Mouse (Mus musculus): ENCODE measurements around the gene Grk1.
A peak's percentile ranks its signal among the peaks of the same experiment; 100 is the strongest.

The Grk1 gene

DNA sequence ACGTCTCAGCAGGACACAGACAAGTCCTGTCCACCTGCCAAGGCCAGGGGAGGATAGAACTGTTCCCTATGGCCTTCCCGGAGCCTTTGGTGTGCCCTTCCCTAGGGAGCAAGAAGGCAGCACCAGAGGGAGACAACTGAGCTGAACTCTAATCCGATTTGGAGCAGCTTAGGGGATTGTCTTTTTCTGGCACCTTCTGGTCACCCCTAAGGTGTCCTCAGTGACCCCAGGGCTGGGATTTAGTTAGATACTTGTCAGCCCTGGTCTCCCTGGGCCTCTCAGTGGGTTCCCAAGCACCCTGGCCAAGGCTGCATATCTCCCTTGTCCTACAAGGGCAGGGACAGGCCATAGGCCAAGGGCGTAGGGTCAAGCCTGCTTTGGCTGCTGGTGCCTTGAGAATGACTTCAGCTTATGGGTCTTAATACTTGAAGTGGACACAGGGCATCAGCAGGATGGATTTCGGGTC lies at the start of gene Grk1:
TSS of gene Grk1 (plus strand) at position 416 of the 466 bp plus-strand sequence.
- no peak for DNase-seq (ENCODE audit: low read depth in 2 of 2, low spot score in 2 of 2)

DNA sequence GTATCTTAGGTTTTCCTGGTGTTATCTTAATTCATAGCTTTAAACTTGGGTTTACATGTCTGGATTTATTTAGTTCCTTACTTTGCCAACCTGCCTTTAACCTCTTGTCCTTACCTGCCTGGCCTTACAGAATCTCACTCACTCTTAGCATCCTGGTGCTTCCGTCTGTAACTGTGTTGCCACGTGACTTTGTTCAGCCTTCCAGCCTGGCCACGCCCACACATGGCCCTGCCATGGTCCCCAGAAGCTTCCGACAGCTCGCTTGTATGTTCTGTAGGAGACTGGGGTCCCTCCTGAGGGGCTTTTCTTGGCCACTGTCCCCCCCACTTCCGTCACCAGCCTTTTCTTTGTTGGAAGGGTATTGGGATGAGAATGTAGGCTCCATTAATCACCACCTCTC lies 48.7 kb upstream of the Grk1 start:
- DNase-seq (ENCODE audit: low read depth in 2 of 2, low spot score in 2 of 2), result no peak

DNA sequence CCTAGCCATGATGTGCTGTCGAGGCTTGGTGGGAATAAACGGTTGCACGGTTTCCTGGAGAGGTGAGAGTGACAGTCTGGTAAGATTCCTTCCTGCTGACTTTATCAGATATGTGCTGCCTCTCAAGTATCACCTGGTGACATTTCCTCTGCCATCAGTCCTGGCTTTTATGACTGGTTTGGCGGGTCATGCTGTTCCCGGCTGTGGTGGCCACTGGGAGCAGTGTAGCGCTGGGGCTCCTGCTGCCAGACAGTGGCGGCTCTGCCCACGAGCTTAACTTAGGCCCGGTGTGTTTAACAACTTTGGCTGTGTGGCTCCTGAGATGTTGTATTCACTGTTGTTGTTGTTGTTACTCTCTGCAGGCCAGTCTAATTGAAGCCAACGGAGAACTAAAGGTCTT lies 48.2 kb upstream of the Grk1 start:
- no peak for DNase-seq (ENCODE audit: low read depth in 2 of 2, low spot score in 2 of 2)

DNA sequence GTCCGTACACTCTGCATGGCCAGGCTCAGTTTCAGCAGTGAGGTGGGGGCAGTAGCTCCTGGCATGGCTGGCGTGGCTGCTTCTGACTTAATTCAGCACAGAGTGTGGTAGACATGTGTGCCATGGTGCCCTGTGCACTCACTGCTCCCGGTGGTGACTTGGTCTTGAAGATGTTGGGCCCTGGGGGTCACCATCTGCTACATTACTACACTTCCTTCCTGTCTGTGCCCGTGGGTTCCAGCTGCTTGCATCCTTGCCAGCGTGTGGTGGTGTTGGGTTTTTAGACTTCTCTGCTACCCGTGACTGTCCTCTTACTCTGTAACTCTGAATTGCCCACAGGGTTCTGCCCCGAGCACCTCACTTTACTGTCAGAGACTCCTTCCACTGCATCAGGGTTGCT lies 44.7 kb upstream of the Grk1 start:
- DNase-seq (ENCODE audit: low read depth in 2 of 2, low spot score in 2 of 2), result no peak

DNA sequence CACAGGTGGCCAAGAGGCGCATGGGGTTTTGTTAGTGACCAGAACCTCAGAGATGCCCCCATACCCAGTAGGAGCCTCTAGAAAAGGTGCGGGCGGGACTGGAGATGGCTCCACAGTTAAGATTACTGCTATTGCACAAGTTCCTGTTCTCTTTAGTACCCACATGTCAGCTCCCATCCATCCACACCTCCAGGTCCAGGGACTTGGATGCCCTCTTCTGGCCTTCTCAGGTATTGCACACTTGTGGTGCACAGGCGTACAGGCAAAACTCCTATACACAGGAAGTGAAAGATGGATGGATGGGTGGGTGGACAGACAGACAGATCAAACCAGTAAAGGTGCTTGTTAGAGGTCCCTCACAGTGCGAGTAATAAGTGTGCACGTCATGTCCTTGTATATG lies 43.0 kb upstream of the Grk1 start:
- no peak for DNase-seq (ENCODE audit: low read depth in 2 of 2, low spot score in 2 of 2)

DNA sequence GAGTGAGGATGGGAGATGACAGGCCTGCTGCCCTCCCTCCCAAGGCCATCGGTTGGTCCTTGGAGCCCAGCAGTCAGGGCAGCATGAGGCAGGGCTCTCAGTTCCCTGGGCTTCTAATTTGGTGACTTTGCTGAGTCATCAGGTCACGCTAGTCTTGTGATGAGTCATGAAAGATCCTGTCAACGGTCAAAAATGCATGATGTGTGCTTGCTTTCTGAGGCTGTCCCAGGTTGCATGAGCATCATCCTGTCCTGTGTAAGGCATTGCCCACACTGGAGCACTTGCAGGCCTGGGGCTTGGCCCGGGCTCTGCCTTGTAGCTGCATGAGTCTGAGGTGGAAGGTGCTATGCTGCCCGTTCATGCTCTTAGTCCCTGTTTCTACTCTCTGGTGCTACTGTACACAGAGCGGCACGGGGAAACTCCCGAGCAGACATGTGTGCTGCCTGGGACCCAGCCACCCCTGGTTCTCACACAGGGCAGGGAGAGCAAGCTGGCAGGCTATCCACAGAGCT lies 31.7 kb upstream of the Grk1 start:
- no peak for DNase-seq (ENCODE audit: low read depth in 2 of 2, low spot score in 2 of 2)

DNA sequence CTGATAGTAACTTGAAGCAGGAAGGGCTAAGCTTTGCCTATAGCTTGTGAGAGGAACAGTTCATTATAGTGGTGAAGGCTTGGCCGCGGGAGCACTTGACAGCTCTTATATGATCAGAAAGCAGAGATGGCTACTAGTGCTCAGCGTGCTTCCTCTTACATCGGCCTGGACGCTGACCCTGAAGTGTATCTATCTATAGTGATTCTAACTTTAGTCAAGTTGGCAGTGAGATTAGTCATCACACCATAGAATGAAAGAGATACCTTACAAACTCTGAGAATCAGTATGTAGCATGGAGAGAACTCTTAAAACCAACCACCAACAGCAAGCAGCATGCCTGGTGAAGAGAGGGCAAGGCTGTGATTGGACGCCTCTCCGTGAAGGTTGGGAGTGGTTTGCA lies 23.3 kb upstream of the Grk1 start:
- no peak for DNase-seq (ENCODE audit: low read depth in 2 of 2, low spot score in 2 of 2)

DNA sequence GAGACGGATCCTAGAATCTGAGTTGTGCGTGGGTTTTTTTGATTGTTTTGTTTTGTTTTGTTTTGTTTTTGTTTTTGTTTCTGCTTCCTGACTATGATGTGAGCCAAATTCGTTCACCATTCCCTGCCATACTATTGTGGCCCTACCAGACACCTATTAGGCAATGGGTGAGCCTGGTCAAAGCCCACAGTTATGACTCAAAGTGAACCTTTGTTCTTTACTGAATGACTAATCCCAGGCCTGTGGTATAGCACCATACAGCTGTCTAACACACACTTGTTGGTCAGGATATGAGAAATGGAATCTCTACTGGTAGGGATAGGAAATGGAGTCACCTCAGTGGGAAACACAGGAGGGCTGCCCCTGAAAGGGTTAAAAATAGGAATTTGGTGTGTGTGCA lies 22.3 kb upstream of the Grk1 start:
- DNase-seq (ENCODE audit: low read depth in 2 of 2, low spot score in 2 of 2), result no peak

DNA sequence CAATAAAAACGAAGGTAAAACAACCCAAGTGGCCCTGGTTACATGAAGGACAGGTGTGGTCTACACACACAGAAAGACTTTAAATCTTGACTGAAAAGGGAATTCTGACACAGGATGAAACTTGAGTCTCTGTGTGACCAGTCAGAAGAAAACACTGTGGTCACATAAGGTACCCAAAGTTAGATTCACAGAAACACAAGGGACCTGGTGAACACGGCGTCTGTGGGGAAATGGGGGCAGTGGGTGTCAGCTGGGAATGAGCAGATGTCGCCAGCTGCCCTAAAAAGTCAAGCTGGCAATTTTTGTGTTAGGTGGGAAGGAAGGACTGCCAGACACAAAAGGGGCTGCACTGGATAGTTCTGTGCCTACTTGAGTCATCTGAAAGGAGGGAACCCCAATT lies 21.9 kb upstream of the Grk1 start:
- DNase-seq (ENCODE audit: low read depth in 2 of 2, low spot score in 2 of 2), result no peak

DNA sequence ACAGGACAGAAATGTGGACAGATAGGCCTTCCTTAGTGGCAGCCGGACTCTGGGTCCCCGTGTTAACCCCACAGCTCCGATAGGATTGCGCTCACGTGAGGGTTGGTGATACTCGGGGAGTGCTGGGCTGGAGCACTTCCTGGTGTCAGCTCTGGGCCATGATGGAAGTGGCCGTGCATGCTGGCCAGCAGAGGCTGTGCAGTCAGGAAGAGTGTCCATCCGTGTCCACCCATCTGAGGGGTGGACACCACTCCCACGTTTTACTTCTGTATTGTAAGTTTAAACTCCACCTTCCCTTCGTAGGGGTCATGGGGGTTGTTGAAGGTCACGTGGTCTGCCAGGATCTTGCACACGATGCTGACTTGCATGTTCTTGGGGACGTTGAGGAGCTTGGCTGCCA lies 18.5 kb upstream of the Grk1 start:
- DNase-seq (ENCODE audit: low read depth in 2 of 2, low spot score in 2 of 2), result no peak

DNA sequence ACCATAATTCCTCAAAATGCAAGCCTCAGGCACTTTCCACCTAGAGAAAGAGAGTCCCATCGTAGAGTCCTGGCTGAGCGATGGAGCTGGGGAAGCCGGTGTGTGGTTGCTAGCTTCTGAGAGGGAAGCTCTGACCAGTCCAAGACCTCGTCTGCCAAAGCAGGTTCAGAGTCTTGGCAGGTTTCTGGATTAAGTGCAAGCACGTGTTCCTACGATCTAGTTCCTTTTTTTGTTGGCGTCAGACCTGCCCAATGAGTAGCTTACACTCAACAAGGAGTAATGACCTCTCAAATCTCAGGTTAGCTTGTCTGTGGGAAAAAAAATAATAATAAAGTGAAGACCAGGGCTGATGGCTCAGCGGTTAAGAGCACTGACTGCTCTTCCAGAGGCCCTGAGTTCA lies 17.2 kb upstream of the Grk1 start:
- DNase-seq (ENCODE audit: low read depth in 2 of 2, low spot score in 2 of 2), result no peak

DNA sequence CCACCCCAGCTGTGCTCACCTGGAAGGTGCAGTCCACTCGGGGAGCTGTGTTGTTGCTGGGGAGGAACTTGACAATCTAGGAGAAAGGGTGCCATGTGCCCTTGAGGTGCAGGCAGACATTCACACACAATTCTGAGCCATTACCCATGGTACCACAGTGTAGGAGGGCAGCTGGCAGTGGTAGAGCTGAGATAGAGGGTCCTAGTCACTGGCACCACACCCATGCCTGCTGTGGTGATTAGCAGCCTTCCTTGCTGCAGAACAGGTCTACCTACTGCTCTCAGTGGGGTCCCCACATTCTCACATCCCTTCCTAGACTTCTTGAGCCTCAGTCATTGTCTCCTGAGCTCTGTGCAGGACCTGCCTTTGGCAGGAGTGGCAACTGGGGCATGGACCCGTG lies 16.1 kb upstream of the Grk1 start:
- DNase-seq (ENCODE audit: low read depth in 2 of 2, low spot score in 2 of 2), result no peak

DNA sequence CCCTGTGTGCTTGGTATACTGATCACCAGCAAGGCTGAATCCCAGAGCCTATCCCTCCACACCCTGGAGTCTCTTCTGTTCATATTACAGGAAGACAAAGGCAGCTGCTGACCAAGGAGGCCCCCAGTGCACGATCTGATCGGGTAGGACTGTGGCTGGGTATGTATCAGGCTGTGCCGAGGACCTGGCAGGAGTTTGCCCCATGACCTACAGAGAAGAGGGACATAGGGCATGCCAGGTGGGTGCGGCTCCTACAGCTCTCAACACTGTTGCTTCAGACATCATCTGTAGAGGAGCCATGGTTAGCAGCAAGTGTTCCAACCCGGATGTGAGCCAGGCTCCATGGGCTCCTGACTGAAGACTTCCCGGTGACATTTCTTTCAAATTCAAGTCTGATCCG lies 11.0 kb upstream of the Grk1 start:
- no peak for DNase-seq (ENCODE audit: low read depth in 2 of 2, low spot score in 2 of 2)

DNA sequence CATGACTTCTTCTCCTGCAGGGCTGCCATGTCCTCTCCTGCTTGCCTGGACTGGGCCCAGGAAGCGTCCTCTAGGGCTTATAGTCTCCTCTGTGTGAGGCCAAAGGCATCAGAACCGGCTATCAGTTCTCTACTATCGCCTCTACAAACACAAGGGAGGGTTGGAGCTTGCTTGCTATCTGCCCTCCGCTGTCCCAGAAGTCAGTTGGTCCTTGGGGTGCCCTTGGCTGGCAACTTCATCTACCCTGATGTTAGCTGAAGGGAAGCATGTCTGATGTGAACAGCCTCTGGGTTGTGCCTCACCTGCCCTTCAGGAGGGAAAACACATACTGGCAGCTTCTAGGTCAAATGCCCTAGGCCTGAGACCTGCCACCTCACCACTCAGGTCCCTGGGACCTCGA lies 8.2 kb upstream of the Grk1 start, which contains the start of gene Atp4b:
TSS of gene Atp4b (minus strand) at position 101 of the 400 bp plus-strand sequence.
- no peak for DNase-seq (ENCODE audit: low read depth in 2 of 2, low spot score in 2 of 2)

DNA sequence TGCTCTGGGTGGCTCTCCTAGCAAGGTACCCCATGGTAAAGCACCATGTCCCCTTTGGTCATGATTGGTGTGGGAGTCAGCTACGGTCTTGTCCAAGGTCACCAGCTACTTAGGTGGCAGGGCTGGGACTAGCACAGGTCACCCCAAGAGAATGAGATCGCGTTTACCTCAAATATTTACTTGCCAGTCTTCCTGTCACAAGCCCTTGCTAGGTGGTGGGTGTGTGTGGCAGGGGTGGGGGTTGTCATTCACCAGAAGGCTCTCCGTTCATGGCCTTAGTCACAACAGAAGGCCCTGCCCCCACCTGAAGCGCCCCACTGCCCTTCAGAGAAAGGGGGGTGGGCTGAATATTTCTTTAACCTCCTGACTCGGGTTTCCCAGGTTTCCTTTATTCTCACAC lies 1.4 kb upstream of the Grk1 start:
- DNase-seq (ENCODE audit: low read depth in 2 of 2, low spot score in 2 of 2), result no peak

DNA sequence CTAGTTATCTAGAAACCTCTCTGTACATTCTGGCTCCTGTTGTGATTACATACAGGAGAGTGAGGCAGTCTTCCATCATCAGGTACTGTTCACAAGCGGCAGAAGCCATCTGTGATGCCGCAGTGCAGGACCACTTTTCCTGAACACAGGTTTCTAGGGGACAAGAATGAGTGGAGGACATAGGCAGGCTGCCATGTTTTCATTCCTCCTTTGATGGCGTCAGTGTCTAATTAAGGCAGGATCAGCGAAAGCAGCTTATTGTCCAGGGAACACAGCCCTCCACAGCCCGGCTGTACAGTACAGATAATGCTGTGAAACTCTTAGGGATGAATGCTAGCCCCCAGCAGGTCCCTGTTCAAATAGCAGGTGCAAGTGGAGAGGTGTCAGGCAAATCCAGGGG lies 1.1 kb downstream of the Grk1 start:
- no peak for DNase-seq (ENCODE audit: low read depth in 2 of 2, low spot score in 2 of 2)

DNA sequence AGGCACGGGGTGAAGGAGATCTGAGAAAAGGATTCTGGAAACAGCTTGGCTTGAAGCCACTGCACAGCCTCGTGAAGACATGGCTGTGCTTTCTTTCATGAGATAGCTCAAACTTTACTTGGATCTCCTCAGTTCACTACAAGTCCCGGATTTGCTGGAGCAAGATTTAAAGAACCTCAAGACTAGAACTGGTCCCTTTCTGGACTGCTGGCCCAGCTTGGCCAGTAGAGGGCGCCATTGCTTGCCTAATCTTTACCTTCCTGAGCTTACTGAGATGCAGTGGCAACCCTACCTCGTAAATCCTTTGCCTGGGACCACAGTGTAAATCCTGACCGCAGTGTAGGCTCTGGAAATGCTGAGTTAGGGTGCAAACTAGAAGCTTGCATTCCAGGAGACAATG lies 6.7 kb downstream of the Grk1 start:
- peak; percentile 38 to 44 for DNase-seq (ENCODE audit: low read depth in 2 of 2, low spot score in 2 of 2)

DNA sequence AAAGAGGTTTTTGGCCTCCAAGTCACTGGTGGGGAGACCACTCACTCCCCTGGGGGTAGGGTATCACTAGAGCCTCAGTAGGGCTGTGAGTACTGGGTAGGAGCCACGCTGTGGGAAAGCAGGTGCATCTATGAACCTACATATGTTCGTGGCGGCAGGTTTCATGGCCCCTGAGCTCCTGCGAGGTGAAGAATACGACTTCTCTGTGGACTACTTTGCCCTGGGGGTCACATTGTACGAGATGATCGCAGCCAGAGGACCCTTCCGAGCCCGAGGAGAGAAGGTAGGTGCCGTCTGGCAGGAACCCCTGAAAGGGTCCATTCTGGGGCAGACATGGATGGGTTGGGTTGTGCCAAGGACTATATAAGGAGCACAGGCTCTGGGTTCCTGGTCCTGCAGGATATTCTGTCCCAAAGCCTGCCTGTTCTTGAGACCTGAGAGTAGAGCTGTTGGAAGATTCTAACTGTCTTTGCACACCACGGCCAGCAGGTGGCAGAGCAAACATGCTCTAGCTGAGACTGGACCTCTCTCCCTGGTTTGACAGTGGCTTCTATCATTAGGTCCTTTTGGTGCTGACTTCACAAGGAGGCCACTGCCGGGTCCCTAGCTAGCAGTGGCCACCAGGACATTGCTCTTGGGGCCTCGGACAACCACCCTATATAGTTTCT lies 8.1 kb downstream of the Grk1 start:
- DNase-seq (ENCODE audit: low read depth in 2 of 2, low spot score in 2 of 2), result peak in 1 of 2 experiments; percentile 40

DNA sequence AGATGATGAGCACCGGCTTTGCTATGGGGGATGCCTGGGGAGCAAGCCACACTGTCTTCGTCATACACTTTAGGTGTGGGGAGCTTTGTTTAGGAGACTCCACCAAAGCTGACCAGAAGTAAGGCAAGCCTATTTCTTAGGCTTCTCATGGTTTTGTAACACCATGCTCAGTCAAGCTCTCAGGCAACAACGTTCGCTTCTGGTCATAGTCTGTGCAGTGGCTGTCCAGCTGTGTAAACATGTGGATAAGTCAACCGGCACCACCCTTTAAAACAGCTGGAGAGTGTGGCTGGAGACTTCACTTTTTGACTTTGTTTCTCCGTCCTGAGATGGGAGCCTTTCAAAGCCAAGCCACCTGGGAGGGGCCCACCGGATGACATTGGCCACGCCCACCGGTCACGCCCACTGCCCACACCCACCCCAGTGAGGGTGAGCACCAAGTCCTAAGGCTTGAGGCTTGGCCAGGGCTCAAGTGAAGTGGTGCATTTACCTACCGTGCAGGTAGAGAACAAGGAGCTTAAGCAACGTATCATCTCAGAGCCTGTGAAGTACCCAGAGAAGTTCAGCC lies 9.0 kb downstream of the Grk1 start:
- no peak for DNase-seq (ENCODE audit: low read depth in 2 of 2, low spot score in 2 of 2)

DNA sequence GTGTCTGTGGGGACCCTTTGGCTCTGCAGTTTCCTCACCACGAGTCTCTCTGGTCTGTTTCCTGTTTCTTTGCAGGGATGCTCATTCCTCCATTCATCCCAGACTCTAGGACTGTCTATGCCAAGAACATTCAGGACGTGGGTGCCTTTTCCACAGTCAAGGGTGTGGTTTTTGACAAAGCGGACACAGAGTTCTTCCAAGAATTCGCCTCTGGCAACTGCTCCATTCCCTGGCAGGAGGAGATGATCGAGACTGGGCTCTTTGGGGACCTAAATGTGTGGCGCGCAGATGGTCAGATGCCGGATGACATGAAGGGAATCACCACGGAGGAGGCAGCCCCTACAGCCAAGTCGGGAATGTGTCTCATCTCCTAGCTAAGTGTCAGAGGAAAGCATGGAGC lies 11.0 kb downstream of the Grk1 start:
- DNase-seq (ENCODE audit: low read depth in 2 of 2, low spot score in 2 of 2), result no peak

DNA sequence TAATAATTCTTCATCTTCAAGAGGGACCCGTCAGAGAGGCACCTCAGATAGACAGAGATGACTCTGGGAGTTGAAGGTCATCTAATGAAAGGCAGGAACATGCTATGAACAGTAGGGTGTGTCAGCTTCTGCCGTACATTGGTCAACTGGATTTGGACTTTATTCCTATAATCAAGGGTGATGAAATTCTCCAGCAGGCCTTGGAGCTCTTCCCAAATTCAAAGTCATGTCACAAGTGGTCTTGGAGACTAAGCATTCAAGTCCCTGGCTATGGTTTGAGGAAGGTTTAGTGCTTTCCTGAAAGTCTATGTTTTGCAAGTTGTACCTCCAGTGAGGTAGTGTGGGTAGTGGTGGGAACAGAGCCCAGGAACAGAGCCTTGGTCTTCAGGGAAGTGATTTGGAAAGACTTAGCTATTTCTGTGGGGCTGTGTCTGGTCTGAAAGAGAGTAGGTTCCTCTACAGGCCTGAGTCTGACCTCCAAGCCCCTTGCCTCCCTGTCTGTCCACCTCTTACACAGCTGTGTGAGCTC lies 14.3 kb downstream of the Grk1 start:
- no peak for DNase-seq (ENCODE audit: low read depth in 2 of 2, low spot score in 2 of 2)

DNA sequence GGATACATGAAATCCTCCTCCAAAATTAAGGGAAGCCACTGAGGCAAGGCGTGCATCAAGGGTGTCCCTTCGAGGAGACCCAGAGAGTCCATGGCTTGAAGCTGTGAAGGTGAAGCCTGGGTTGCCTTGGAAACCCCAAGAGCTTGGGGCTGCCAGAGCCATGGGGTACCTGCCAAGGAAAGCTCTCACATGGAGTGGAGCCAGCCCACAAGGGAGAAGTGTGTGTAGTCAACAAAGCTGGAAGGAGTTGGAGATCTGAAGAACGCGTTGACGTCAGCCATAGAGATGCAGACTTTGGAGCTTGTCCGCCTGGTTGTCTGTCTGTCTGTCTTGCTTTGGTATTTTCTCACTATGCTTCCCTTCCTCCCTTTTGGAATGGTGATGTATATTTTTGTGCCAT lies 16.1 kb downstream of the Grk1 start:
- no peak for DNase-seq (ENCODE audit: low read depth in 2 of 2, low spot score in 2 of 2)

DNA sequence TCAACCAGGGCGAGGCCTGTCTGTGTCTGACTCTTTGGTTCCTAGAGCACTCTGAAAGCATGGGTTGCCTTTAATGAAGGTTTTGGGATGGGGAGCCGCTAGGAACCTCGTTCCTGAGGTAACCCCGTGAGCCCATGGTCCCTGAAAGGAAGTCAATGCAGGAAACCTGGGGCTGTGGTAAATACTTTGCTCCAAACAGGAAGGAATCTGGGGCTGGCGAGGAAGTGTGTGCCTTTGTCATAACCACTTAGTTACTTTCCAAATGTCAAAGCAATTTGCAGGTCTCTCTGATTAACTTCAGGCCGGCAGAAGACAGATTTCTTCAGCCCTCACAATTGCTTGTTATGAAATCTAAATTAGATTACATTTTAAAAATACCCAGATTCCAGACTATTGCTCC lies 22.5 kb downstream of the Grk1 start:
- DNase-seq (ENCODE audit: low read depth in 2 of 2, low spot score in 2 of 2), result no peak
